Mouse (Mus musculus) bone marrow, adult 2 months (tissue): Measurements from ENCODE around the gene Ets2.

Experiments
- CTCF ChIP-seq: fragments of 200-500 bp; IDR thresholded peaks from 2 replicates; pipeline ENCODE4 v1.5.1; 2011; ENCODE audit warnings: low read length, control low read depth; ENCODE audit not compliant: control insufficient read depth, insufficient read depth
- POLR2A ChIP-seq: fragments of 200-500 bp; IDR thresholded peaks from 2 replicates; pipeline ENCODE4 v1.6.1; 2011; ENCODE audit warnings: low read depth, mild to moderate bottlenecking, control low read depth, low read length, borderline replicate concordance; ENCODE audit not compliant: control insufficient read depth

- TF ChIP-seq POLR2A (no peak), CTCF (no peak)
Measured at GRCm38 (mm10) chr16:95674452-95674921, 27.4 kb upstream of the Ets2 start.
